Mouse (Mus musculus) stomach, postnatal 0 days (tissue): Measurements from ENCODE around the gene Lrch1. TPM values are rescaled to one million over a fixed set of nuclear protein-coding genes. Genes with fewer than 3 reads are reported as not detected.
A peak's percentile ranks its signal among the peaks of the same experiment; 100 is the strongest.

Experiments
- ATAC-seq: fragments of 200-750 bp; cut with Nextera tagmentation; 2 replicates; pipeline ENCODE4 v1.8.0; 2017; ENCODE audit not compliant: low FRiP score, low TSS enrichment
- DNase-seq: peaks from one replicate; pipeline ENCODE4 v3.0.0-alpha.2; 2016; ENCODE audit warnings: low spot score
- H3K27ac ChIP-seq: fragments of 300-500 bp; sonication (generic); replicated peaks from 2 replicates; pipeline ENCODE4 v1.5.1; 2014; ENCODE audit warnings: mild to moderate bottlenecking, control low read depth
- H3K27me3 ChIP-seq: fragments of 300-500 bp; sonication (generic); 2 replicates; pipeline ENCODE4 v1.6.1; 2014; ENCODE audit warnings: low read length; ENCODE audit not compliant: control insufficient read depth, insufficient read depth
- H3K36me3 ChIP-seq: fragments of 300-500 bp; sonication (generic); 2 replicates; pipeline ENCODE4 v1.6.1; 2014; ENCODE audit warnings: low read length, mixed read lengths; ENCODE audit not compliant: control insufficient read depth, insufficient read depth
- H3K4me1 ChIP-seq: fragments of 300-500 bp; sonication (generic); replicated peaks from 2 replicates; pipeline ENCODE4 v1.6.1; 2014; ENCODE audit warnings: antibody characterized with exemption; ENCODE audit not compliant: control insufficient read depth, insufficient read depth
- H3K4me2 ChIP-seq: fragments of 300-500 bp; sonication (generic); replicated peaks from 2 replicates; pipeline ENCODE4 v1.6.1; 2014; ENCODE audit warnings: low read depth, mild to moderate bottlenecking, control low read depth, moderate library complexity
- H3K4me3 ChIP-seq: fragments of 300-500 bp; sonication (generic); 2 replicates; pipeline ENCODE4 v1.5.1; 2014; ENCODE audit warnings: low read depth, low read length, control low read depth
- H3K9ac ChIP-seq: fragments of 300-500 bp; sonication (generic); 2 replicates; pipeline ENCODE4 v1.6.1; 2014; ENCODE audit warnings: mild to moderate bottlenecking, low read length, control low read depth, mixed read lengths
- H3K9me3 ChIP-seq: fragments of 300-500 bp; sonication (generic); 2 replicates; pipeline ENCODE4 v1.6.1; 2016; ENCODE audit warnings: low read length; ENCODE audit not compliant: control insufficient read depth
- CTCF ChIP-seq: IDR thresholded peaks from 2 replicates; pipeline ENCODE4 v1.5.1; 2016; ENCODE audit warnings: antibody characterized with exemption, low read depth, mild to moderate bottlenecking, moderate library complexity
- EP300 ChIP-seq: optimal IDR thresholded peaks from 2 replicates; pipeline ENCODE3; 2016; ENCODE audit warnings: antibody characterized with exemption
- WGBS: fragments of 180-500 bp; shearing (Covaris S2); extraction: QIAGEN DNeasy Blood & Tissue Kit; methylation state at CpG from one replicate; pipeline ENCODE4 v1.1.7; 2014; 5-methylcytosine and 5-hydroxymethylcytosine counted together
- polyA plus RNA-seq: library from polyadenylated mRNA; unstranded; fragments of >200 nt; fragmentation: Nextera tagmentation; extraction: Ambion mirVana; gene quantifications from 2 replicates; pipeline ENCODE4 v1.2.1, GENCODE M21; 2015

The Lrch1 gene
- polyA plus RNA-seq, 1 experiment from 2014 or later: 11.7 TPM

DNA sequence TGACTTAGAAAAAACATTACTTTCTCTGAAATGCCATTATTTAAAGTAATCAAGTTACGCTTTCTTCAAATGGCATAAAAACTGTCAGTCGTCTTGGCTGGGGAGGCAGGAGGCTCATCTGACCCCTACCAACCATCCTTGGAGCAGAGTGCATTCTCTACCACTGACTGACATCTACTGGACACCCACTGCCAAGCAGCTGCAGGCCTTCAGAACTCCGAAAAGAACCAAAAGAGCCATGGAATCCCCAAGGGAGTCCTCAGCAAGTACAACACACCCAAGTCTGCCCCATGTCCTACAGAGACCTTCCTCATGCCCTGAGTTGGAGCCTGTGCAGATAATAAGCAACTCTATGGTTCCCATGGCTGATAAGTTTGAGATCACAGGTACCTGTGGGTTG, 224.1 kb downstream of the Lrch1 start:
- Histone ChIP-seq H3K9me3 (no peaks in the 10 kb centered on the region), H3K4me3 (no peak overlapping the region), H3K27ac (no peak overlapping the region), H3K36me3 (no peaks in the 10 kb centered on the region), H3K27me3 (no peaks in the 10 kb centered on the region), H3K9ac (no peak overlapping the region), H3K4me1 (no peaks in the 10 kb centered on the region), H3K4me2 (no peak overlapping the region)
- DNase-seq (no peak), ATAC-seq (no peak)
- TF ChIP-seq EP300 (no peak), CTCF (peak; percentile 37)
- 73% methylated on average over 3 of the region's 3 CpGs for WGBS

DNA sequence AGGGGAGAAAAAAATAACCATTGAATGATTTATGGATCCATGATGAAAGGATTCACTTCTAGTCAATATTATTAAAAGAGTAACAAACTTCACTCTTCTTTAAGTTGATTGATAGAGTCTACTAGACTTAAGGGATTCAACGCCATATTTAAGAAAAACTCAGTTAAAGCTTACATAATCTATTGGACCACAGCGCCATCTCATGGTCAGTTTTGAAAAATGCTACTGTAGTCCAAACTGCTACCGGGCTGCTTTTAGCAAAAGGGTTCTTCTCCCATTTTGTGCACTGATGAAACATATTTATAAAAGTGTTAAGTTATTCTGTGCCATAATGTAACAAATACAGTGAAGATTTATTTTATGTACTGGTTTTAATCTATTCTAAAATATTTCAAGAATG, 238.6 kb downstream of the Lrch1 start:
- DNase-seq (peak; percentile 25), ATAC-seq (no peak)
- Histone ChIP-seq H3K27ac (no peak overlapping the region), H3K9ac (no peak overlapping the region), H3K4me3 (no peak overlapping the region), H3K36me3 (no peaks in the 10 kb centered on the region), H3K4me2 (no peak overlapping the region), H3K4me1 (no peaks in the 10 kb centered on the region), H3K9me3 (no peaks in the 10 kb centered on the region), H3K27me3 (no peaks in the 10 kb centered on the region)
- TF ChIP-seq EP300 (no peak), CTCF (peak; percentile 70)
- WGBS: 20% methylated on average over 3 of the region's 3 CpGs

Other genes starting within 250 kb of the Lrch1 start
- 364 and 367 TPM in 2 replicates for gene Esd, start 215.6 kb downstream of the Lrch1 start, polyA plus RNA-seq
- gene Rubcnl, start 68.2 kb upstream of the Lrch1 start, polyA plus RNA-seq: 0.23 and 0.27 TPM in 2 replicates
- 0.04 TPM in 1 of 2 replicates, not detected in the other for gene Lrrc63, start 183.0 kb upstream of the Lrch1 start, polyA plus RNA-seq
- gene Lcp1, start 183.2 kb upstream of the Lrch1 start, polyA plus RNA-seq: 28.9 and 30.5 TPM in 2 replicates